Mouse (Mus musculus): ENCODE data around the gene Tff1. TPM values are rescaled to one million over a fixed set of nuclear protein-coding genes. Genes with fewer than 3 reads are reported as not detected.
A peak's percentile ranks its signal among the peaks of the same experiment; 100 is the strongest.

Gene Tff1
- polyA plus RNA-seq, 1 experiment from 2014 or later = 7.4 TPM

- DNase-seq (ENCODE audit: low spot score) = peak; percentile 63
Measured at GRCm38 (mm10) chr17:31153785-31154184, 11.3 kb downstream of the Tff1 start.

GRCm38 (mm10) chr17:31152966-31153499 is 12.0 kb downstream of the Tff1 start:
- DNase-seq (ENCODE audit: low spot score) = no peak

DNA sequence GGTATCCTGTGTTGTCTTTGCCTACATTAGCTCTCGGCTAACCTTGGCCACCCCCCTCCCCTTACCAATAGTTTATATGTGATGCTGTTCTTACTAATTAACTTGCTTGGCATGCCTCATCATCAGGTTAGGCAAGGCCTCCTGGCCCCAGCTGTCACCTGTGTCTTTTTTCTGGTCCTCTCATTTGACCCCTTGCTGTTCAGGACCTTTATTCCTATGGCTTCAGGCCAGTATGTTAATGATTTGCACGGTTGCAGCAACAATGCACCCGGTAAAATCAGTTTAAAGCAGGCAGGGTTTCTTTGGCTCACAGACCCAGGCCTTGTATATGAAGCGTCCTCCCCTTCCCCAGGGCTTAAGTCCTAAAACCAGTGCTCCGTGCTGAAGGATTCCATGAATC is 12.6 kb downstream of the Tff1 start:
- no peak for DNase-seq (ENCODE audit: low spot score)

GRCm38 (mm10) chr17:31145998-31146397 is 19.1 kb downstream of the Tff1 start:
- no peak for DNase-seq (ENCODE audit: low spot score)

GRCm38 (mm10) chr17:31144040-31145037 is 20.7 kb downstream of the Tff1 start, which contains the start of gene Tff2:
TSS of gene Tff2 (minus strand) at chr17:31144282.
- DNase-seq (ENCODE audit: low spot score) = no peak

- no peak for DNase-seq (ENCODE audit: low spot score)
Measured at GRCm38 (mm10) chr17:31142116-31142515, 23.0 kb downstream of the Tff1 start.

GRCm38 (mm10) chr17:31138398-31138797 is 26.7 kb downstream of the Tff1 start:
- DNase-seq (ENCODE audit: low spot score) = peak; percentile 83

DNA sequence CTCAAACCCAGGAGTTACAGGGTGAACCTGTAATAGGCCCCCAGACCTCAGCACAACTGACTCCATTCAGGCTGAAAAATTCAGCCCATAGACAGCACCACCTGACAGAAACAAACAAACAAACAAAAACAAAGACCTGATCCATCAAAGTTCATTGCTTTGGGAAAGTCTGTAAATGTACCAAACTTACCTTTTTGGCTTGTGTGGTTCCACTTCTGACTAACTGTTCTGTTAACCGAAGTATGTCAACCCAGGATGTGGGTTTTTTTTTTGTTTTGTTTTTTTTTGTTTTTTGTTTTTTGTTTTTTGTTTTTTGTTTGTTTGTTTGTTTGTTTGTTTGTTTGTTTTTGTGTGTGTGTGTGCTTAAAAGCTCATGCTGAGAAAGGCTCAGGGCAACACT is 28.3 kb downstream of the Tff1 start:
- DNase-seq (ENCODE audit: low spot score) = peak; percentile 15

DNA sequence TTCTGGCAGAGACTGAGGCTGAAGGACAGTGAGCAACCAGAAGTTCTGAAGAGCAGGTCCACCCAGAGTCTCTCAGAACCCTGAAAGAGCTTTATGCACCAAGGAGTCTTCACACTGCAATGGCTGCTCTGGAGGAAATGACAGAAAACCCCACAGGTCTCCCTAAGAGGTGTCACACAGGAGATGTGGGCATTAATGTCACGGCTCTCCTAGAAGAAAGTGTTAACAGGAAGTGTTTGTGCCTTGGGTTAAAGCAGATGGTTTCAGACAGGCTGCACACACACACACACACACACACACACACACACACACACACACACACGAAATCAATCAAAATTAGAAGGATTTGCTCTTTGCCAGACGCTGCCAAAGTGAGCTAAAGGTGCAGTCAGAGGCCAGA is 28.8 kb downstream of the Tff1 start:
- peak; percentile 59 for DNase-seq (ENCODE audit: low spot score)

DNA sequence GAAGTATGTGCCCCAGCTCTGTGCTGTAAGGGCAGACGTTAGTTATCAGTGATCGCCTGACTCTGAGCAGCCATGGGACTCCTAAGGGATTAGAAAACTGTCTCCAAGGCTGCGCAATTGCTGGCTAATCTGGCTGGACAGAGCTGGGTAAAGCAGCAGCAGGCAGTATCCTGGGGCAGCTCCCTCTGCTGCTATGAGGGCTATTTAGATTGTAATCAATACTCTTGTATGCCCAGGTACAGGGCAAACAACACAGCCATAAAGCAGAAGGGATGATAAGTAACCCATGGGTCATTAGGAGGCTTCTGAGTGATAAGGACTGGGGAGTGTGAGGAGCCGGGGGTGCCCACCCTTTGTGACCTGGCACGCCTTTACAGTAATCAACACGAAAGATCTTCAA is 30.2 kb downstream of the Tff1 start:
- DNase-seq (ENCODE audit: low spot score) = no peak

GRCm38 (mm10) chr17:31133776-31134175 is 31.3 kb downstream of the Tff1 start:
- no peak for DNase-seq (ENCODE audit: low spot score)

- no peak for DNase-seq (ENCODE audit: low spot score)
Measured at GRCm38 (mm10) chr17:31131269-31131821, 33.7 kb downstream of the Tff1 start.

- DNase-seq (ENCODE audit: low spot score) = no peak
Measured at GRCm38 (mm10) chr17:31129452-31129851, 35.6 kb downstream of the Tff1 start, which contains the start of gene Tff3. TSS of gene Tff3 (minus strand) at chr17:31129646.

DNA sequence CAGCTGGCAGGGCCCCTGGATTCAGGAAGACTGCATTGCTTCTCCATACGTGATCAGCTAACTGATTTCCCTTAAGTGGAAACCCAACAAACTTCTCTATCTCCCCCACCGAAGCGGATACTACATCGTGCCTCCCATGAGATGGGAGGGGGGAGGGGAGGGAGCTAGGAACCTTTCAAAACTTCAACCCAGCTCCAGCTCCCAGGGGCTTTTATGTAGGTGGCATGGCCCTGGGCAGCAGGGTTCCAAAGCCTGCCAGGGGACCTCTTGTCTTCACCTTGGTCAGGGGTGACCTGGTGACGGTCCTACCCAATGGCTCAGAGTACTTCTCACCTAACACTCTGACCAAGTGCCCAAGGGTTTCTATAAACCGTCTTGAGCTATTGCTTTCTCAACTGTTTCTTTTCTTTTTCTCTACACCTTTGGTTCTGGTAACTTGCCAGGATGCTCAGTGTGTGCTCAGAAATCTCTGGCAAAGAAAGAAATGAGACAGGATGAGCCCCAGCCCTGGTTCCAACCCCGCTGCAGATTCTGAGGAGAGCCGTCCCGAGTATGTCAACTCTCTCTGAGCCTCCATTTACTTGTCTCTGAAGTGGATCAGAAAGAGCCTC is 36.3 kb downstream of the Tff1 start:
- DNase-seq (ENCODE audit: low spot score) = no peak

- no peak for DNase-seq (ENCODE audit: low spot score)
Measured at GRCm38 (mm10) chr17:31125548-31126266, 39.4 kb downstream of the Tff1 start.

GRCm38 (mm10) chr17:31121975-31122374 is 43.1 kb downstream of the Tff1 start:
- DNase-seq (ENCODE audit: low spot score) = peak; percentile 75

DNA sequence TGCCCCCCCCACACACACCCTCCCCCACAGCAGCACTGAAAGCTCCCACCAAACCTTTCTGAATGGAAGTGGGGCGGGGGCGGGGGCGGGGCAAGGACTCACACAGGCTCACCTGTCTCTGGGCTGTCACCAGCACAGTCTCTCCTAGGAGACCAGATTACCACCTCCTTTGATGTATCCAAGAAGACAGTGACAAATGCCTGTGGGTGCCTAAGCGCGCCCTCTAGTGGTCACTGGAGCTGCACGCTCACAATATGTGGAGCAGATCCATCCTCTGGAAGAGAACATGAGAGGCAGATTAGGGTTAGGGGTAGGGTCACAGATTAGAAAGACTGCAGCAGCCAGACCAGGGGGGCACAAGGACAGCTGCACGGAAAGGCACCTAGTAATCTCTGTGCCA is 45.6 kb downstream of the Tff1 start:
- DNase-seq (ENCODE audit: low spot score) = peak; percentile 86

- DNase-seq (ENCODE audit: low spot score) = no peak
Measured at GRCm38 (mm10) chr17:31117946-31118345, 47.1 kb downstream of the Tff1 start.

DNA sequence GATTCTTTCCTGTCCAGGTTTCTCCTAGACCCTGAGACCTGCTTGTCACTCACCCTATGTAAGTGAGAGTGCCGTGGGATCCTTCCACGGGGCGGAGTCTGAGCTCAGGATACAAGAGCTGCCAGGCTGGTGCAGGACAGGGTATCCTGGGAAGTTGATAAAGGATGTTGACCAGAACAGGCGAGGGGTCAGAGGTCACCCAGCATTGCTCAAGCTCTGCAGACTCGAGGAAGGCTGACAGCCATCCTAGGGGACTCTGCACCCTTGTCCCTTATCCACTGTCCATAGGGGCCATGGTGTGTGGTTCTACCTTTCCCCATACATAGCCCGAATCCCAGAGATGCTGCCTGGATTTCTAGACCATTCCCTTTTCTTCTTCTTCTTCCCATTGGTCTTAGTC is 49.0 kb downstream of the Tff1 start:
- no peak for DNase-seq (ENCODE audit: low spot score)

GRCm38 (mm10) chr17:31113191-31113856 is 51.8 kb downstream of the Tff1 start:
- no peak for DNase-seq (ENCODE audit: low spot score)

All from thymus, postnatal 0 days (tissue).